Mouse (Mus musculus) testis, postnatal 10 days (tissue): ENCODE measurements around the gene Riox1.

ENCODE experiments used
- DNase-seq: peaks from one replicate; pipeline ENCODE4 v3.0.0; 2021; ENCODE audit warnings: low spot score

Riox1 gene

GRCm38 (mm10) chr12:83949776-83950492 lies 474 bp upstream of the Riox1 start:
- no peak for DNase-seq

GRCm38 (mm10) chr12:83950840-83951701 lies 663 bp downstream of the Riox1 start:
- peak; percentile 72 for DNase-seq

DNA sequence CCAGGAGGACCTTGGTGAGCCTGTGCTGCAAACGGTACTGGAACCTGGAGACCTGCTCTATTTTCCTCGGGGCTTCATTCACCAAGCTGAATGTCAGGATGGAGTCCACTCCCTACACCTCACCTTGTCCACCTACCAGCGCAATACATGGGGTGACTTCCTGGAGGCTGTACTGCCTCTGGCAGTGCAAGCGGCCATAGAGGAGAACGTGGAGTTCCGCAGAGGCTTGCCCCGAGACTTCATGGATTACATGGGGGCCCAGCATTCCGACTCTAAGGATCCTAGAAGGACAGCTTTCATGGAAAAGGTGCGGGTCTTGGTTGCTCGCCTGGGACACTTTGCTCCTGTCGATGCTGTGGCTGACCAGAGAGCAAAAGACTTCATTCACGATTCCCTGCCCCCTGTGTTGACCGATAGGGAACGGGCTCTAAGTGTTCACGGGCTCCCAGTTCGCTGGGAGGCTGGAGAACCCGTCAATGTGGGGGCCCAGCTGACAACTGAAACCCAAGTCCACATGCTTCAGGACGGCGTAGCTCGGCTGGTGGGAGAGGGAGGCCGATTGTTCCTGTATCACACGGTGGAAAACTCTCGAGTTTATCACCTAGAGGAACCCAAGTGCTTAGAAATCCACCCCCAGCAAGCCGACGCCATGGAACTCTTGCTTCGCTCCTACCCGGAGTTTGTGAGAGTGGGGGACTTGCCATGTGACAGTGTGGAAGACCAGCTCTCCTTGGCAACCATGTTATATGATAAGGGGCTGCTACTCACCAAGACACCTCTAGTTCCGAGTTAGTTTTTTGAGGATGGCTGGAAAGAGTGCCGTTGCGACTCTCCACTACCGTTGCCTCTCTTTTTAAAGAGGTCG lies 1.5 kb downstream of the Riox1 start:
- DNase-seq, result no peak

GRCm38 (mm10) chr12:83958278-83958677 lies 7.9 kb downstream of the Riox1 start:
- DNase-seq, result peak; percentile 26

DNA sequence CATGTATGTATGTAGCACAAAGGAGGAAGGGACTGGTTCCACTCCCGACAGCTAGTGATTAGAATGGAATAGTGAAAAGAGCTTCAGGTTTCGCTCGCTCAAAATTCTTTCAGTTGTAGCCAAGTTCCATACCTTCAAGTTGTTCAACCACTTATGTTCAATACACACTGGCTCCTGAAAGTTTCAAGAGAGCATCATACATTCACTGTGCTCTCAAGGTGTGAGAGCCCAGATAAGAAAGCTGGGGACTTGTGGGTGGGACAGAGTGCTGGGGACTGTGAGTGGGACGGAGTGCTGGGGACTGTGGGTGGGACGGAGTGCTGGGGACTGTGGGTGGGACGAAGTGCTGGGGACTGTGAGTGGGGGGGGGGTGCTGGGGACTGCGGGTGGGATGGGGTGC lies 14.8 kb downstream of the Riox1 start:
- no peak for DNase-seq

DNA sequence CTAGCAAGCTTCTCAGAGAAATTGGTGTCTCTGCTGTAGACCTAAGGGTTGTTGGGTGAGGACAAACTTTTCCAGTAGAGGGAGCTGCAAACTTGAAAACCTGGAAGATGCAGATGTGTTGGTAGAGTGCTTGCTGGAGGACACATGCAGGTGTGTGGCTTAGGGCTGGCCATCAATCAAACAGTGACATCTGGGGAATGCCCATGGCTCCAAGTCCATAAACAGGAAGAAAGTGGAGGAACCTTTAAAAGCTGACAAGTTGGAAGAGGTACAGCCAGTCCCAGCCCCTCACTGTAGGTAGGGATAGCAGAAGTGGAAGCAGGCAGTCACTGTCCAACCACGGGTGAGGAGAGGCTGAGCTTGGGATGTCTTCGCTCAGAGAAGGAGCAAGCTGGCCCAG lies 21.7 kb downstream of the Riox1 start:
- DNase-seq, result no peak

GRCm38 (mm10) chr12:83978862-83979261 lies 28.5 kb downstream of the Riox1 start:
- no peak for DNase-seq

- DNase-seq, result no peak
Measured at GRCm38 (mm10) chr12:83981615-83982014, 31.2 kb downstream of the Riox1 start.

GRCm38 (mm10) chr12:83984752-83985151 lies 34.3 kb downstream of the Riox1 start, which contains the start of gene Heatr4:
Gene Heatr4, minus strand, starts transcription at chr12:83984852.
- no peak for DNase-seq

GRCm38 (mm10) chr12:83987242-83987582 lies 36.8 kb downstream of the Riox1 start:
- no peak for DNase-seq

- DNase-seq, result peak; percentile 79
Measured at GRCm38 (mm10) chr12:83987583-83988441, 37.4 kb downstream of the Riox1 start, which contains the start of gene Acot2. Gene Acot2, plus strand, starts transcription at chr12:83987861.

- DNase-seq, result no peak
Measured at GRCm38 (mm10) chr12:83988483-83988882, 38.1 kb downstream of the Riox1 start.

DNA sequence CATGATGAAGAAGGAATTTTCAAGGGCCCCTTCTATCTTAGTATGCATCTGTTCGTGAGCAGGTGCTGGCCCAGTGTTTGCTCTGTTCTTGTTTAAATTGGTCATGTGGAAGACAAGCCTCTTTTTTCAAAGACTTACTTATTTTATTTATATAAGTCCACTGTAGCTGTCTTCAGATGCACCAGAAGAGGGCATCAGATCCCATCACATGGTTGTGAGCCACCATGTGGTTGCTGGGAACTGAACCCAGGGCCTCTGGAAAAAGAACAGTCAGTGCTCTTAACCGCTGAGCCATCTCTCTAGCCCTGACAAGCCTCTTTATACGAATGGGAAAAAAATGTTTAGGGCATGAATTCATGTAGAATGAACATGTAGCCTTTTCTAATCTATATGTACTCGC lies 39.0 kb downstream of the Riox1 start:
- DNase-seq, result no peak

- no peak for DNase-seq
Measured at GRCm38 (mm10) chr12:83997221-83997620, 46.8 kb downstream of the Riox1 start.

GRCm38 (mm10) chr12:83998341-83999107 lies 48.1 kb downstream of the Riox1 start:
- DNase-seq, result no peak

GRCm38 (mm10) chr12:83999237-83999636 lies 48.8 kb downstream of the Riox1 start:
- peak; percentile 67 for DNase-seq

DNA sequence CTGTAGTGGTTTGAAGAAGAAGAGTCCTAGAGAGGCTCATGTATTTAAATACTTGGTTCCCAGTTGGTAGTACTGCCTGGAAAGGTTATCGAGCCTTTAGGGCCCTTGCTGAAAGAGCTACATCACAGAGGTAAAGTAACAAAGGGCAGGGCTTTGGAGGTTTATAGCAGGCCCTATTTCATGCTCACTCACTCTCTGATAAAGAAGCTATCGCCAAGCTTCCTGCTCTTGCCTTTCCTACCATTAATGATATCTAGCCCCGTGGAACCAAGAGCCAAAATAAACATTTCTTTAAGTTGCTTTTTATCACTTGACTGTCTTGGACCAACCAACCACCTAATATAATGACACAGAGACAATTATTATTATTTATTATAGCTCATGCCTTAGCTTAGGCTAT lies 50.0 kb downstream of the Riox1 start:
- no peak for DNase-seq
